Mouse (Mus musculus): ENCODE measurements around the gene Rwdd3.

The Rwdd3 gene

DNA sequence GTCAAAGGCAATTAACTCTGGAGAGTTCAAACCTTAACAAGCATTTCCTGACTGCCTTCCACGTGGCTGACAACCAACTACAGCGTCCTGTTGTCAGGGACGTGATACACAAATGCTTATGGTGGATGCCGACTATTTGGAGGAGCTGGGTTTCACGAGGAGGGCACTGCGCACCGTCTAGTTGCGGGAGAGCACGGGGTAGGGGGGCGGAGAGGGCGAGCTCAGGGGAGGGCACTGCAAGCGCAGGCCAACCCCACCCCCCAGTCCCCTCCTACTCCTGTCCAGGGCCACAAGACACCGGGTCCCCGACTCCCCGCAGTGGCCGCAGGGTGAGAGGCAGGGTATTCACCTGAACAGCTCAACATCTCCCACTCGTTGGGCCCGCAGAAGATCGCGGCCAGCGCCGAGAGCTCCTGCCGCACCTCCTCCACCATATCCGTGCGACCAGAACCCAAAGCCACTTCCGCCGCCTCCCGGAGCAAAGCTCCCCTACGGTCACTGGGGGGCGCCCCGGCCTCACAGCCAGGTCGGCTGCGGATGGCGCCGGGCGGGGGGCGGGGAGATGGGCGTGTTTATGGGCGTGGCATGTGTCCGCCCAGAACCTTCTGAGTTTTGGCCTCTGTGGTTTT is at the start of gene Rwdd3:
Gene Rwdd3, minus strand, starts transcription at position 453 of the 629 bp plus-strand sequence.
- peak; percentile 89 to 90 for DNase-seq (ENCODE audit: low spot score in 2 of 2)

DNA sequence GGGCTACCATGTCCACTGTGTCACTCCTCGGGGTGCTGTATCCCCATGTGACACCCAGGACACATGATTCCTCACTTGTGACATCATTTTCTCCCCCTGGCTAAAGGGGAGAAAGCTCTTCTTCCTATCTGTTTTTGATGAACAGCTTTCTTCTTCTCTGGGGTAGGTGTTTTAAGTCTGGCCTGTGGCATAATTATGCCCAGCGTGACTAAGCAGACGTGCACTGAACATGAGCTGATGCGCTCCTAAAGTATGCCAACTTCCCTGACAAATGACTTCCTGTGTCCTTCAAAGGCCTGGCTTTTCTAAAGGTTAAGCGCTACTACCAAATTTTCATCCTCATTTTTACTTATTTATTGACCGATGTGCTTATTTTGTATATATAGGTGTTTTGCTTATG is 45.5 kb upstream of the Rwdd3 start:
- DNase-seq (ENCODE audit: low spot score in 2 of 2), result no peak

DNA sequence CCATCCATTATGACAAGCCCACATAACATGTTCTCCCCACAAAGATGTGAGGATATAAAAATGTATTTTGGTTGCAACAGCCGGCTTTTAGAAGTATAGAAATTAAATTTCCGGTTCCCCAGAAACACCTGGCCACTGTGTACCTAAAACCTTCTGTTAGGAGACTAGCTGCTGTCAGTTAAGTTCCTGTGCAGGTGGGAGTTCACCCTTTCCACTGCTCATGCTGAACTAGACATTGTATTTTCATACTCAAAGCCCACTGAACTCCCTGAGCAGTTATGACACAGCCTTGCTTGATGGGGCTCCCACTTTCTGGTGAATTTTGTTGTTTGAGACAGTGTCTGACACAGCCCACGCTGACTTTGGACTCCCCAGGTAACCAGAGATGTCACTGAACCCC is 42.0 kb upstream of the Rwdd3 start:
- no peak for DNase-seq (ENCODE audit: low spot score in 2 of 2)

DNA sequence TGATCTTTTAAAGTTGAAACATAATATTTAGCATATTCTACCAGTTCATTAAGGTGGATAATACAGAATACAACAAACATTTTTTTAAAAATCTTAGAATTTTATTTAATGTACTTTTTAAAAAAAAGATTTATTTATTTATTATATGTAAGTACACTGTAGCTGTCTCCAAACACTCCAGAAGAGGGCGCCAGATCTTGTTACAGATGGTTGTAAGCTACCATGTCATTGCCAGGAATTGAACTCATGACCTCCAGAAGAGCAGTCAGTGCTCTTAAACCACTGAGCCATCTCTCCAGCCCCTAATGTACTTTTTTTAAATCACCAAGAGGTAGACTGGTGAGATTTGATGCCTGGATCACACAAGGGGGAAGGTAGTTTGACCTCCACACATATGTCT is 40.7 kb upstream of the Rwdd3 start:
- DNase-seq (ENCODE audit: low spot score in 2 of 2), result no peak

DNA sequence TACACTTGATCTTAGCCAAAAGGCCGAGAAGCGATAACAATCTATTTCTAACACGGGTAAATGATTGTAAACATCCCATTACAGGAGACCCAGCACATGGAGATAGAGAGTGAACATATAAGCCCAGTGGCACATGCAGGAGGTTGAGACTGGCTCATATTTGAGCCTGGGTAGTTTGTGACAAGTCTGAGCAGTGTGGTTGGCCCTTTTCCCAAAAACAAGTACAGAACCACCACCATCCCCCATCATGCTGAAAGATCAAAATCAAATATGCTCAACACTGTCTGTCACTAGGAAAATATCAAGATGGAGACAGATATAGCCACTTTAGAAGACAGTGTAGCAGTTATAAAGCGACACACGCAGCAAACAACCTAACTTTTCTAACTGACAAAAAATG is 37.5 kb upstream of the Rwdd3 start:
- DNase-seq (ENCODE audit: low spot score in 2 of 2), result no peak

DNA sequence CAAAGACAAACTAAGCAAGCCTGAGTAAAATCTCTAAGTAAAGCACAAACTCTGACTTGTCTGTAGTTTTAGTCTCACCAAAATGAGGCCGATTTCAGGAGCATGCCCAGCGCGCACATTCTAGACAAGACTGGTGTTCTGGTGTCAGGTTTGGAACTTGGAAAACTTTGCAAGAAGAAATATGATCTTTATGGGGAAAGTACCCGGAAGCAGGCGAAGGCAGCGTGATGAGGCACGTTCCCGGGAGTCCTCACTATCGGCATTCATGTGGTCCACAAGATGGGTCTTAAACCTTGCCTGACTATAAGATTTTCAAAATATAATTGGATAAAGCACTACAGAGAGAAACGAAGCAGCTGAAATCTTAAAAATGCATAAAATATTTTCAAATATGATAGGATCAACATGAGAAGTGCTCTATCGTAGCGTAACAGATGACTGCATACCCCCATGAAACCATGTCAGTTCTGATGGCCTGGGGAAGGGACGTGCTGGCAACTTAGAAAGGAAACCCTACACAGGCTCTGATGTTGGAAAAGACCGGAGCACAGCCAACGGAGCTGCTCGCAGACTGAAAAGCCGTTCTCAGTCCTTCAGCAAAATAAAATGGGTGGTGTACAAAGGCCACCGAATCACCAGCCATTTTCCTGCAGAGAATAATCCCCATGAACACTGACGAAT is 34.8 kb upstream of the Rwdd3 start:
- no peak for DNase-seq (ENCODE audit: low spot score in 2 of 2)

DNA sequence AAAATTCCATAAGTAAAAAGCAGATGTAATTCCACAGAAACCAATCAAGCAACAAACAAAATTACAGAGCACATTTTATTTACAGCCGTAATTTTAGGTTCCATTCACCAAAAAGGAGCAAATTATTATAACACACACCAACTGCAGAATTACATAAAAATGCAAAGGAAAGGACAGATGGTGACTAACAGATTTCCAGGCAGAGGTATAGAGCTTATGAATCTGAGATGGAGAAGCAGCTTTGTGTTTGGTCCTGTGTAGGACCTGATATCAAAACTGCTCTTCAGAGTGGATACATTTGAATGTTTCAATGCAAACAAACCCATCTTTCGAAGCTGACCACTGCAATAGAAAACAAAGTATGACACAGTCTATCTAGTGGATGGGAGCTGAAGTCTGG is 31.1 kb upstream of the Rwdd3 start:
- DNase-seq (ENCODE audit: low spot score in 2 of 2), result no peak

DNA sequence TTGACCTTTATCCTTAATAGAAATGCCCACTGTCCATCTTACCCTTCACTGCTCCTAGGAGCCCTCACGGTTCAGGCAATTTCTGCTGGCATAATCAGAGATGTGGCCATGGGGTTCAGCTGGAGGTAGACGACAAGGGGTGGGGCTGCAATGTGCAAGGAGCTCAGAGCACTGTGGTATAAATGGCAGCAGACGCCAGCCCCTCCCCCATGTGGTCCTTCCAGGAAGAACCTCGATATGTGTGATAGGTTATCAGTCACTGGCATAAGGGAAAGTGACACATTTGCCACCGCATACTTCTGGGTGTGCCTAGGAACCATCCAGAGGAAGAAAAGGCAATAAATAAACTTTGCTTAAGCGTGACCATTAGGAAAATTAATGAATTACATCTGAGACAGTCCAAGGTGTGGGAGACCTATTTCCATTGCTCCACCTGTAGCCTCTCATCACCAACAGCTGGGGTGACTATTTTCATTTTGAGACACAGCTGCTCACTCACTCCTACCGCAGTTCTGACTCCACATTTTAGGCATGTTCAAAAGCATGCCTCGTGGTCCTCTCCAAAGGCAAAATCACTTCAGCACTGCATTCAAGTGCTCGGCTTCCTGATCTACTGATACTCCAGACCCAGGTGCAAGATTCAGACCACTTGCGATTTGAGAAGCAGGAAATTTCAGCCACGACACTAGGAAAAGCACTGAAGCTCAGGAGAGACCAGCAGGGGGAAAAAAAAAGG is 29.7 kb upstream of the Rwdd3 start:
- no peak for DNase-seq (ENCODE audit: low spot score in 2 of 2)

DNA sequence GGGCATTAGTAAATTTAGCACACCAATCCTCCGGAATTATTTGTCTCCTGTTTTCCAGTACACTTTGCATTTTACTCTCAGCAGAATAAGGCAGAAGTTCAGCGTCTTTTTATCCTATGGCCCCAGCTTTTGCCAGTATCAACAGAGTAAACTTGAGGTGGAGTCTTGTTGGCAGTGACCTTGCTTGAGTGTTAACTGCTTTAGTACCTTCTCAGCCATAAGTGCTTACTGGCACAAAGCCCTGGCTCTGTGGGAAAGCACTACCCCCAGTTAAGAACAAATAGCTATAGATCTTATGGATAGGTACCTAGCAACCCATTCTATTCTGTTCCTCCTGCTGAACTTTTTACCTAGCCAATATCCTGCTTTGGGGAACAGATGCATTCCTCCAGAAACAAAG is 17.7 kb upstream of the Rwdd3 start:
- DNase-seq (ENCODE audit: low spot score in 2 of 2), result no peak

DNA sequence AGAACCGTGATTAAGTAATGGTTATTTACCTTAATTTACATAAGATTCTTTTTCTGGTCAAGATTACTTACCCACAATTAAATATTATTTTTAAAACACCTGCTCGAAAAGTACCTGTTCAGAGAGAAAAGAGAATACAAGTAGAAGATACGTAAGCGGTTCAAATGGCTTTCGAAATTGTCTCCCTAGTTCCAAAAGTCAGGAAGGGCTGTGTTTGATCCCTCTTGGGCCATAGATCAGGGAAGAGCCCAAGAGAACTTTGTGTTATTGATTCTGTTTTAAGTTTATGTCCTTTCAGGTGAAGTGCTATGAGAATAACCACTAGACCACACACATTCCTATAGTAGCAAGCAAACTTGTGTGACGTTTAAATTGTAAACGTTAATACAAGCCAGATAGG is 16.0 kb upstream of the Rwdd3 start:
- no peak for DNase-seq (ENCODE audit: low spot score in 2 of 2)

DNA sequence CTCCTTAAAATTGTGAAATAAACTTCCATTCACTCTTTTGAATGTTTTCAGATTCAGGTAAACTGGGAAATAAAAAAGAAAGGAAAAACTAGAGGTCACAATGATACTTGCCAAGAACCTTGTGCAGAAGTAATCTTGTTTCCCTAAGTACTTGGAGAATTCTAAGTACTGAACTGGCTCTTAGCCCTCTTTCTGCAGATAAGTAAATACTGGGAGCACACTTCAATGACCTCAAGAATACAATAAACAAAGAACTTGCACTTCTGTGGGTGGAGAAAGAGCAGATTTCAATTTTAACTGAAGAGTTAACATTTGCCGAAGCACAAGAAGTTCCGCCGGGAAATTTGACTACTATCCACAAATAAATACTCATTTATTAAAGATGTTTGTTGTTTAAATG is 15.4 kb upstream of the Rwdd3 start:
- no peak for DNase-seq (ENCODE audit: low spot score in 2 of 2)

DNA sequence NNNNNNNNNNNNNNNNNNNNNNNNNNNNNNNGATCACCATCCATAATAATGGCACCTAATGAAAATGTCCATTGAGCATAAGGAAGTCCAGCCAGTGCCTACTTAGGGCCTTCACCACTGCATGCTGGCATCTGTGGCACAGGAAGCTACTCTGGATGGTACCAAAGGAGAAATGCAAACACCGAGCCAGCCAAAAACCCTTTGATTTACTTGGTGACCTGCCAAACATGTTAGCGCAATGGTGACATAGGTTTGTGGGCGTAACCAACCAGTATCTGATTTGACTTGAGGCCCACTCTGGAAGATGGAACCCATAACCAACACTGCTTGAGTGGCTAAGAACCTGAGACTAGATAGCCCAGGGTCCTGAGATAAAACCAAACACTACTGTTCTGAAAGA is 13.7 kb upstream of the Rwdd3 start:
- no peak for DNase-seq (ENCODE audit: low spot score in 2 of 2)

DNA sequence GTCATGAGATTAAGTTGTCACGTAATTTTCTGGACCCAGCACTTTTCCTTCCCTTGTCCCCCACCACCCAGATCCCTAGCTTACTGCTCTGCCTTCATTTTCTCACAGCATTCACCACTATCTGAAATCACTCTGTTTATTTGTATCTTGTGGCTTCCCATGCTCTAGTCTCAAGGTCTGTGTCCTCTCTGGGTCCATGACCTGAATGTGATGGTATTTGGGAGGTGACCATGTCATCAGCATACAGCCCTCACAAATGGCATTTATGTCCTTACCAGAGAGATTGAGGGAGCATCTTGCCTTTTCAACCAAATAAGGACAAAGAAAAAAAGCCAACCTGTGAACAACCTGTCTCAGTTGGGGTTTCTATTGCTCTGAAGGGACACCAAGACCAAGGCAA is 4.5 kb upstream of the Rwdd3 start:
- no peak for DNase-seq (ENCODE audit: low spot score in 2 of 2)

DNA sequence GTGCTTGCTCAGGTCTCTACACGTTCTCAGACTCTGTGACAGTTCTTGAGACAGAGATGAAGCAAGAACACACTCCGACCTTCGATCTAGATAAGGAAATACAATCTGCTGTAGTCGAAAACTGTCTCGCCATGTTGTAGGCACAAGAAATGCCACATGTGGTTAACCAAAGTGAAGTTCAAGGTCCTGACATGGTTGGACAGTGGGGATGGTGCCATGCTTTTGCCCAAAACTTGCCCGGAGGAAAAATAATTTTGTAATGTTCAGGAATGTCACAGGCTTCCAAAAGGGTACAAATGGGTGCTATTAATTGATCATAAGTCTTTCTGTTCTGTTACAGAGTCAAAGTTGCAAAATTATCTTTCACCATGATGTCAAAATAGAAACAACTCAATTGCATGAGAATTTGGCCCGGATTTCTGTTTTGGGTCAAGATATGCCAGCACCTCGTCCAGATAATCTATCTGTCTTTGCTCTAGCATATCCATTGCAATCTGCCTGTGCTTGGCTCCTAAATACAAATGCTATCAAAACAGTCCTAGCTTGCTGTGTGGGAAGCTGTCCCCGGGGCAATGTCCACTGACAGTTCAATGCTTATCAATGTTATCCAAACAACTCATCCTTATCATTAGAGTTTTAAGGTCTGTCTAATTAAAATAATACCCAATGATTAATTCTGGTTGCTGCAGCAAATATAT is 2.9 kb upstream of the Rwdd3 start:
- DNase-seq (ENCODE audit: low spot score in 2 of 2), result no peak

DNA sequence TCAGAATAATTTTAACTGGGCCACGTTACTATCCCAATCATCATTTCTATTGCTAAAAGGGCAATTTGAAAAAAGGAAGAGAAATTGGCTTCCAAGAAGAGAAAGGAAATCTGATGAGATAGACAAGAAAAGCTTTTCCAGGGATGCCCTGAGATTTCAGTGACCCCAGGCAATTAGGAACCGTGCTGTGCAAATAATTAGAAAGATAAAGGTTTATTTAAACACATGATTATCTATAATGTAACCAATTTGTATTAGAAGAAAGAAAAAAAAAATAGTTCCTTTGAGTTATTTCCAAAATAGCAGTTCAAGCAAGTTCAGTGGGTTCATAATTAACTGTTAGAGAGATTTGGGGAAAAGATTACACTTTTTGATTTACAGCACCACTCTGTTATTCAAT is 1.2 kb upstream of the Rwdd3 start:
- DNase-seq (ENCODE audit: low spot score in 2 of 2), result no peak

DNA sequence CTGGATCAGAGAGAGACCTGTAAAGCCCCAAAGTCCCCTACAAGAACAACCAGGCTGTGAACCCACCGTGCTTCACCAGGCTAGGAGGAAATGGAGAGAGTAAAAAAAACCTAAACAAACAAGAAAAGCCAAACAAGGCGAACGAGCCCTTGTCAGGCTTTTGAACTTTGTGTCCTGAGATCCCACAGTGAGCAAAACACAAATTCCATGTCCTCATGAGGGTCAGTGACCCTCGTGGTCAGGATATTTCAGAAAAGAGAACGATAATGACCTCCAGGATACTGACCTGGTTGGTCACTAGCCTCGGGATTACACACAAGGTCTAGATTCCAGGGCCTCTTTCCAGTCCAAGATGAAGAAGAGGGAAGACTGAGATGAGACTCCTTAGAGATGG is 374 bp upstream of the Rwdd3 start:
- no peak for DNase-seq (ENCODE audit: low spot score in 2 of 2)

DNA sequence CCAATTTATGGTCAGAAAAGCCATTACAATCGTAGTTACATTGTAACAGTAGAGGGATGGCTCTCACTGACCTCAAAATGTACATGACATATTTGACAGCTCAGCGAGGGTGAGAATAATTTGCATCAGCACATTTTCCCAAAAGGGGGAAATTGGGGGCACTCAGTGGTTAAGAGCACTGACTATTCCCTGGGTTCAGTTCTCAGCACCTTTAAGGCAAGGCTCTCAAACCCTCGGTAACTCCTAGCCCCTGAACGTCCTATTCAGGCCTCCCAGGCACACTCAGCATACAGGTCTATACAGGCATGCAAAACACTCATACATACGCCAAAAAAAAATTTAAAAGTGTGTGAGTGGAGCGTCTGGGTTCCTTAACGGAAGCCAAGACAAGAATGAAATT is 864 bp downstream of the Rwdd3 start:
- DNase-seq (ENCODE audit: low spot score in 2 of 2), result no peak

DNA sequence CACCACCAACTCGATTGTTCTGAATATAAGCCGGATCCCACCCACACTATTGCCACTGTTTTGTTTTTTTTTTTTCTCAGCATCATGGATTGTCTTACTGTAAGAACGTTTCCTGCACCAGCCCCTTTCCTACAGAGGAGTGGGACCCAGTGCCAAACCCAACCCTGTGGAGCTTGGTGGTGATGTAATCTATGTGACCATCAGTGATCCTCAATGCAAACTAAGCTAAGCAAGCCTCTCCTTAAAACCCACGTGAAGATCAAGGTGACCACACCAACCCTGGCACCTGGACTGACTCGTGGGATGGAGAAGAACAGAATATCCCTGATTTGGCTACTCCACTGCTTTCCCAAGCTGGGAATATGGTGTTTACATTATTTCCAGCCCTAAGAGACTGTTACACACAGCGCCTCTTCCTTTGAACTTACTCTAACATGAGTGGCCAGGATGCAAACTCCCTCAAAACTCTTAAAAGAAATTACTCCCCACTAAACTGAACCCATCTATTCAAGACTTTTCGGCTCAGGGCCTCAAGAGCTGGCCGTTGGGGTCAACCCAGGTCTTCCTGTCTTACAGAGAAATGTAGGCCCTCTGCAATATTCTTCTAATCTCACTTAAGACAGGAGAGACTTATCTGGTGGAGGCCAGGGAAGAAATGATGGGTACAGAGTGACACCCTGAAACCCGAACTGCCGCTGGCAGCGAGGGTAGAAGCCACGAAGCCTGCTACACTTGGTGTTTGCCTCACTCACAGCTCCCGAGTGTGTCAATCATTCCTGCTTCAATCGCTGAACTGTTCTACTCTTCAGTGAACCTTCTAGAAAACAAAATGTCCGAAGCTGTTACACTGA is 2.2 kb downstream of the Rwdd3 start:
- no peak for DNase-seq (ENCODE audit: low spot score in 2 of 2)

DNA sequence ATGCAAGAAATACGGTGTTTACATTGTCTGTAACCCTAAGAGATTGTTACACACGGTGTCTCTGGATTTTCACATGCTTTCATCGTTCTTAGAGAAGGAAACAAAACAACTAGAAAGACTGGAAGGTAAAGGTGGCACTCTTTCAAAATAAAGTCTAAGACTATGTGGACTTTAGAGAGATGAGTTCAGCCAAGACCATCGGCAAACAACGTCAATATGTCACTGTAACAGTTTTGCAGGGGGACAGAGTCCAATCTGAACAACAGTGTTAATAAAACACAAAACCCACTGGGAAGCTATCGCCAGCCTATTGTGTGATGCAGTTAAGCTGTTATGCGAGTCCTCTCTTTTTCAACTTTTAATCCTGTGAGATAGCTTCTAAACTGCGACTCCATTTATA is 2.9 kb downstream of the Rwdd3 start:
- no peak for DNase-seq (ENCODE audit: low spot score in 2 of 2)

DNA sequence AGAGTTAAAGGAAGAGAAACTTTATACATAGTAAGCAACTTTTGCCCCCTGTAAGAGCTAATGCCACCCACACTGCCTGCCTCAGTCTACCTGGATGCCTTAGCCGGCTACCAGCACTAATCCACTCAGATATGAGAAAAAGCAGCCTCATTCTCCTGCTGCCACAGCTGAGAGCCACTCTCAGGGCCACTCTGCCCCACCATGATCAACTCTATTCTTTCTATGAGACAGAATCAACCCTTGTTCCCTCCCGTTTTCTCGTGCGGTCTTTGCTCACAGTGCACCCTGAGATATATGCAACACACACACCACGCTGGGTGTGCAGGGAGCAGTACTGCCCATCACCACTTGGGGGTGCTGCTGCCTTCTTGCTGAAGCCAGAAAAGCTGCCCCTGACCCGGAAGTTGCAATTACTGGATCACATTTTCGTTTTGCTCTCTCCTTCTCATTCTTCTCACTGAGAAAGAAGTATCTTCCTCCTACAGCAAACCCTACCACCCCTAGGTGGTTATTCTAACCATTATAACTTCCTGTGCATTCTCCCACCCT is 8.2 kb downstream of the Rwdd3 start:
- peak in 1 of 2 experiments; percentile 3 for DNase-seq (ENCODE audit: low spot score in 2 of 2)

DNA sequence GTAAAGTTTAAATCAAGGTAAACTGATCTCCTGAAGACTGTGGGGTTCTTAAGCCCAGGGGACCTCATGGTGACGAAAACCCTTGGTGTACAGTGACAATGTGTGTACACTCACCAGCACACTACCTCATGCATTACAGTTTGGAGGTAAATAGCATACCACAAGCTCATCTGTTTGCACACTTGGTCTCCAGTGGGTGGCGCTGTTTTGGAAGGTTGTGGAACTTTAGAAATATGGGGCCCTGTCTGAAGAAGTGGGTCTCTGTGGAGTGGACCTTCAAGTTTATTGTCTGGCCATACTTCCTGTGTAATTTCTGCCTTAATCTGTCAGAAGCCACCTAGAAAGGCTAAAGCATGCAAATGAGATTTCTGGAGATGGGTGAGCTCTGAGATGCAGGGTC is 9.8 kb downstream of the Rwdd3 start:
- DNase-seq (ENCODE audit: low spot score in 2 of 2), result no peak
